Mouse (Mus musculus) thymus, adult 2 months (tissue): ENCODE data around the gene Zcchc2.

ENCODE experiments used
- CTCF ChIP-seq: fragments of 200-500 bp; IDR thresholded peaks from 2 replicates; pipeline ENCODE4 v1.5.1; 2012; ENCODE audit warnings: mild to moderate bottlenecking, control low read depth, low read length, moderate library complexity, borderline replicate concordance; ENCODE audit not compliant: control insufficient read depth, poor library complexity, insufficient read depth; ENCODE audit errors: extremely low read depth
- POLR2A ChIP-seq: fragments of 200-500 bp; IDR thresholded peaks from 2 replicates; pipeline ENCODE4 v1.6.1; 2012; ENCODE audit warnings: mild to moderate bottlenecking, low read length, control low read depth, moderate library complexity; ENCODE audit not compliant: control insufficient read depth, poor library complexity, insufficient read depth; ENCODE audit errors: extremely low read depth

DNA sequence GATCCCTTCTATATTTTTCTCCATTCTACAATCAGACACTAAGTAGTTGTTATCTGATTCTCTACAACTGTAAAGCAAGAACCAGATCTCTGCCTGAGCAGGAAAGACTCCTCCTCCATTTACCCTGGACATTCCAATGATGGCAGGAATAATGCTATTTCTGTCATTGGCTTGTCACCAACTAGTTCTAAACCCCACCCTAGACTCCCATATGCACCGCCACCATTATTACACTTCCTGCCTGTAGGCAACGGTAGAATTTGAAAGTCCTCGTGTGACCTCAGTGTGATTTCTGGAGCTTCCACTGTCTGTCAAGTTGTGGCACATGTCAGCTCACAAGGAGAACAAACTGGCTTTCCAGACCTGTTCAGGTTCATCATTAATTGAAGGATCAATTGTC lies 74.1 kb downstream of the Zcchc2 start:
- TF ChIP-seq CTCF (no peak), POLR2A (no peak)
